Mouse (Mus musculus): ENCODE data around the gene Mgme1. TPM values are rescaled to one million over a fixed set of nuclear protein-coding genes. Genes with fewer than 3 reads are reported as not detected.

Gene Mgme1
- total and polyA plus RNA-seq, 3 experiments, result 1.8 to 19.3 (median 17.1) TPM

DNA sequence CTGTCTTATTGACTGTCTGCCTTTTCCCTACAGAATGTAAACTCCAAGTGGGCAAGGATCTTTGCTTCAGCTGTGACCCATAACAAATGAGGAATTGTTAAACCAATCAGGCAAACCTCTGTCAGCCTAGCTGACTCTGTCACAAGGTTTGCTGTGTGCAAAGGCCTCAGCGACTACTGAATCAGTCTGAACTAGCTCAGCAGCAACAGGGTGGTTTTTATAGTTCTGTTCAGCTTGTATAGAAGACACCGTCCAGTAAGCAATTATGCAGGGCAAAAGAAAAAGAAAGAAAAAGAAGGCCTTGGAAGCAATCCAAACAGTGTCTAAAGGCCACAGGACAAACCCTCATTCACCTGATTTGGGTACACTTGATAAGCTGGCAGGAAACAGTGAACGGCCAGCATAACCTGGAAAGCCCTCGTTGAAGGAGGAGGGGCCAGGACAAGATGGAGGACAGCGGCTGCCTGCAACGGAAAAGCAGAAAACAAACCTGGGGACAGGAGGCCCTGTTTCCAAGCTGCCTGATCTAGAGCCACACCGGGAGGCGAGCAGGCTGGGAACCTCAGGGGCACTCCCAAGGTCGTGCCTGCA lies 24.8 kb downstream of the Mgme1 start:
- TF ChIP-seq GATA1 (IDR thresholded peaks at IDR 0.05; ENCODE audit: borderline replicate concordance, low read length) (no peak), TAL1 (conservative IDR thresholded peaks at IDR 0.05; ENCODE audit: low read depth, low read length) (no peak), CTCF (IDR thresholded peaks at IDR 0.05; ENCODE audit: low read depth, low read length) (no peak), GATA2 (IDR thresholded peaks at IDR 0.05; ENCODE audit: borderline replicate concordance, low read depth, low read length) (no peak), POLR2AphosphoS5 (IDR thresholded peaks at IDR 0.05; ENCODE audit: insufficient replicate concordance, low read depth, low read length) (no peak)
- H3K36me3 ChIP-seq (replicated peaks), result no peaks in the 10 kb centered on the region
- no peaks in the 10 kb centered on the region for H3K4me1 ChIP-seq (ENCODE audit: insufficient read depth, low read depth, low read length)
- no peak for DNase-seq (ENCODE audit: low spot score)
- H3K27me3 ChIP-seq (ENCODE audit: insufficient read depth, low read length), result peaks cover 23% of the 10 kb centered on the region
- no peaks in the 10 kb centered on the region for H3K9me3 ChIP-seq (replicated peaks)
- no peak for ATAC-seq (ENCODE audit: extremely low read depth, insufficient number of reproducible peaks, low FRiP score, poor library complexity, severe bottlenecking)
- no peak overlapping the region for H3K4me3 ChIP-seq (ENCODE audit: low read depth, low read length)

DNA sequence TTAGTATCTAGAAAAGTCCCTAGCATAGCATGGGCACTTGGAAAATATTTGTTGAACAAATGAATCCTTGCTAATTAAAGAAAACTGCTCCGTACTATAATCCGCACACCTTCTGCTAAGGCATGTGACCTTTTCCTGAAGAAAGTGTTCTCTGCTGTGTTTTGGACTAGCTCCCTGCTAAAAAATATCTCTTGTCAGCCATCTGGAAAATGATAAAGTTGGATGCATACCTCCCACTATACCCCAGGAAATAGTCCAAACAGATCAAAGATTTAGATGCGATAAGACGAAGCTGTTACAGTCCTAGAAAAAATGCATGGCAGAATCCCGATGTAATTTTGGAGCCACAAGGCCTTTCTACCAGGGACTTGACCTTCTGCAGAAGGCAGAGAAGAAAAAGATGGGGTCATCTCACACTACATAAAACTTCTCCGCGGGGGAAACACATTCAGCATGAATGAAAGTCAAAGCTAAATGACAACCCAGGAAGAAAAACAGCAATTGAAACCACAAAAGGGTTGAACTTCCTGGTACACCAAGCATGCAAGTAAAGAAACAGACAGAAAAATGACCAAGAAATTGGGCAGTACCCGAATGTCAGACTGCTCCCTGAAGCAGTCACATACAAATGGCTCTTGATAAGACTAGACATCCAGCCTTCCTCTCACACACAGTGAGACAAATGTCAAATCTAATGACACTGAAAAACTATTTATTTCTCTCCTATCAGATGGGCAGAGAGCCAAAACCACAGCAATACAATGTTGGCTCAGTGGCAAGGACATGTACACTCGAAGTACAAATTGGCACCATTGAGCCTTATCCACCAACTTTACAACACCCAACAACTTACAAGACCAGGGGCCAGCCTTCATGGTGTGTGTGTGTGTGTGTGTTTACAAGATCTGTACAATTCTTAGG lies 29.5 kb downstream of the Mgme1 start:
- Histone ChIP-seq H3K4me3 (ENCODE audit: low read depth, low read length) (no peak overlapping the region), H3K4me1 (ENCODE audit: insufficient read depth, low read depth, low read length) (no peaks in the 10 kb centered on the region), H3K36me3 (replicated peaks) (no peaks in the 10 kb centered on the region), H3K9me3 (replicated peaks) (no peaks in the 10 kb centered on the region), H3K27me3 (ENCODE audit: insufficient read depth, low read length) (peaks cover 29% of the 10 kb centered on the region)
- no peak for ATAC-seq (ENCODE audit: extremely low read depth, insufficient number of reproducible peaks, low FRiP score, poor library complexity, severe bottlenecking)
- no peak for DNase-seq (ENCODE audit: low spot score)
- TF ChIP-seq POLR2AphosphoS5 (IDR thresholded peaks at IDR 0.05; ENCODE audit: insufficient replicate concordance, low read depth, low read length) (no peak), TAL1 (conservative IDR thresholded peaks at IDR 0.05; ENCODE audit: low read depth, low read length) (no peak), GATA2 (IDR thresholded peaks at IDR 0.05; ENCODE audit: borderline replicate concordance, low read depth, low read length) (no peak), GATA1 (IDR thresholded peaks at IDR 0.05; ENCODE audit: borderline replicate concordance, low read length) (no peak), CTCF (IDR thresholded peaks at IDR 0.05; ENCODE audit: low read depth, low read length) (no peak)

- peaks cover 28% of the 10 kb centered on the region for H3K27me3 ChIP-seq (ENCODE audit: insufficient read depth, low read length)
- no peaks in the 10 kb centered on the region for H3K9me3 ChIP-seq (replicated peaks)
- TF ChIP-seq CTCF (IDR thresholded peaks at IDR 0.05; ENCODE audit: low read depth, low read length) (no peak), TAL1 (conservative IDR thresholded peaks at IDR 0.05; ENCODE audit: low read depth, low read length) (no peak), POLR2AphosphoS5 (IDR thresholded peaks at IDR 0.05; ENCODE audit: insufficient replicate concordance, low read depth, low read length) (no peak), GATA1 (IDR thresholded peaks at IDR 0.05; ENCODE audit: borderline replicate concordance, low read length) (no peak), GATA2 (IDR thresholded peaks at IDR 0.05; ENCODE audit: borderline replicate concordance, low read depth, low read length) (no peak)
- ATAC-seq (ENCODE audit: extremely low read depth, insufficient number of reproducible peaks, low FRiP score, poor library complexity, severe bottlenecking), result no peak
- no peaks in the 10 kb centered on the region for H3K36me3 ChIP-seq (replicated peaks)
- DNase-seq (ENCODE audit: low spot score), result no peak
- H3K4me1 ChIP-seq (ENCODE audit: insufficient read depth, low read depth, low read length), result no peaks in the 10 kb centered on the region
- no peak overlapping the region for H3K4me3 ChIP-seq (ENCODE audit: low read depth, low read length)
Measured at GRCm38 (mm10) chr2:144301101-144301500, 30.6 kb downstream of the Mgme1 start.

- H3K4me3 ChIP-seq (ENCODE audit: low read depth, low read length), result no peak overlapping the region
- H3K4me1 ChIP-seq (ENCODE audit: insufficient read depth, low read depth, low read length), result no peaks in the 10 kb centered on the region
- H3K27me3 ChIP-seq (ENCODE audit: insufficient read depth, low read length), result peaks cover 22% of the 10 kb centered on the region
- ATAC-seq (ENCODE audit: extremely low read depth, insufficient number of reproducible peaks, low FRiP score, poor library complexity, severe bottlenecking), result no peak
- no peak for TF ChIP-seq GATA2 (IDR thresholded peaks at IDR 0.05; ENCODE audit: borderline replicate concordance, low read depth, low read length)
- TF ChIP-seq CTCF (IDR thresholded peaks at IDR 0.05; ENCODE audit: low read depth, low read length), result no peak
- no peak for TF ChIP-seq GATA1 (IDR thresholded peaks at IDR 0.05; ENCODE audit: borderline replicate concordance, low read length)
- TF ChIP-seq TAL1 (conservative IDR thresholded peaks at IDR 0.05; ENCODE audit: low read depth, low read length), result no peak
- no peak for TF ChIP-seq POLR2AphosphoS5 (IDR thresholded peaks at IDR 0.05; ENCODE audit: insufficient replicate concordance, low read depth, low read length)
- H3K9me3 ChIP-seq (replicated peaks), result no peaks in the 10 kb centered on the region
- no peak for DNase-seq (ENCODE audit: low spot score)
- H3K36me3 ChIP-seq (replicated peaks), result no peaks in the 10 kb centered on the region
Measured at GRCm38 (mm10) chr2:144305721-144306294, 35.3 kb downstream of the Mgme1 start.

GRCm38 (mm10) chr2:144308561-144308960 lies 38.1 kb downstream of the Mgme1 start:
- Histone ChIP-seq H3K9me3 (replicated peaks) (no peaks in the 10 kb centered on the region), H3K27me3 (ENCODE audit: insufficient read depth, low read length) (peaks cover 11% of the 10 kb centered on the region), H3K36me3 (replicated peaks) (no peaks in the 10 kb centered on the region), H3K4me1 (ENCODE audit: insufficient read depth, low read depth, low read length) (no peaks in the 10 kb centered on the region), H3K4me3 (ENCODE audit: low read depth, low read length) (no peak overlapping the region)
- DNase-seq (ENCODE audit: low spot score) (no peak), ATAC-seq (ENCODE audit: extremely low read depth, insufficient number of reproducible peaks, low FRiP score, poor library complexity, severe bottlenecking) (no peak)
- TF ChIP-seq POLR2AphosphoS5 (IDR thresholded peaks at IDR 0.05; ENCODE audit: insufficient replicate concordance, low read depth, low read length) (no peak), GATA2 (IDR thresholded peaks at IDR 0.05; ENCODE audit: borderline replicate concordance, low read depth, low read length) (no peak), GATA1 (IDR thresholded peaks at IDR 0.05; ENCODE audit: borderline replicate concordance, low read length) (no peak), TAL1 (conservative IDR thresholded peaks at IDR 0.05; ENCODE audit: low read depth, low read length) (no peak), CTCF (IDR thresholded peaks at IDR 0.05; ENCODE audit: low read depth, low read length) (no peak)

DNA sequence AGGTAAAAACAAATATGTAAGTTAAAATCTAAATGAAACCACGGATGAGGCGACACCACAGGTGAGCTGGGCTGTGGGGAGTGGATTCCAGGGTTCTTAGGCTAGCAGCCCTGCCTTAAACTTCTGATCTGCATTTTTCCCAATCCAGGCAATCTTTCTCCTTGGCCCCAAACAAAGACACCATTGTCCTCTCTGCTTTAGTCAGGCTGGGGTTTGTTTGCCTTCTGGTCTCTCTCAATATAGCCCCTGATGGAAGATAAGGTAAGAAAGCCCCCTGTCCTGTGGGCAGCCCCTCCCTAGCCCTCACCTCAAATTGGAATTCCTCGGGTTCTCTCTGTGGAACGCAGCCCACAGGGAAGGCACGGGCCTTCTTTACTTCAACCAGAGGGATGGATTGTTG lies 39.8 kb downstream of the Mgme1 start:
- H3K9me3 ChIP-seq (replicated peaks), result no peaks in the 10 kb centered on the region
- no peak overlapping the region for H3K4me3 ChIP-seq (ENCODE audit: low read depth, low read length)
- no peaks in the 10 kb centered on the region for H3K36me3 ChIP-seq (replicated peaks)
- DNase-seq (ENCODE audit: low spot score), result no peak
- no peaks in the 10 kb centered on the region for H3K4me1 ChIP-seq (ENCODE audit: insufficient read depth, low read depth, low read length)
- no peak for ATAC-seq (ENCODE audit: extremely low read depth, insufficient number of reproducible peaks, low FRiP score, poor library complexity, severe bottlenecking)
- peaks cover 4% of the 10 kb centered on the region; the same call in 1 of the 2 replicates for H3K27me3 ChIP-seq (ENCODE audit: insufficient read depth, low read length)
- no peak for TF ChIP-seq POLR2AphosphoS5 (IDR thresholded peaks at IDR 0.05; ENCODE audit: insufficient replicate concordance, low read depth, low read length)
- TF ChIP-seq TAL1 (conservative IDR thresholded peaks at IDR 0.05; ENCODE audit: low read depth, low read length), result no peak
- no peak for TF ChIP-seq GATA1 (IDR thresholded peaks at IDR 0.05; ENCODE audit: borderline replicate concordance, low read length)
- no peak for TF ChIP-seq CTCF (IDR thresholded peaks at IDR 0.05; ENCODE audit: low read depth, low read length)

Data from G1E (cell line).